Mouse (Mus musculus) myocyte (in vitro differentiated cells): ENCODE results near the gene Myom1.

Source experiments
- E2F4 ChIP-seq: IDR thresholded peaks from one replicate; pipeline ENCODE4 v1.6.1; 2011; ENCODE audit warnings: mild to moderate bottlenecking, control low read depth, moderate library complexity; ENCODE audit not compliant: insufficient read depth
- MYOG ChIP-seq, 3 experiments: IDR thresholded peaks; one replicate each; pipeline ENCODE4 v1.6.1; 2011; ENCODE audit warnings: control low read depth in 2 of 3, low read depth in 2 of 3, mild to moderate bottlenecking in 2 of 3; ENCODE audit not compliant: insufficient read length in 2 of 3, control insufficient read depth in 1 of 3, insufficient read depth in 1 of 3
- POLR2A ChIP-seq: IDR thresholded peaks from one replicate; pipeline ENCODE4 v1.6.1; 2011; ENCODE audit warnings: low read depth, mild to moderate bottlenecking, control low read depth, moderate library complexity; ENCODE audit not compliant: insufficient read length
- POLR2AphosphoS2 ChIP-seq: IDR thresholded peaks from one replicate; pipeline ENCODE4 v1.6.1; 2011; ENCODE audit warnings: low read depth, control low read depth; ENCODE audit not compliant: insufficient read length
- SRF ChIP-seq: IDR thresholded peaks from one replicate; pipeline ENCODE4 v1.6.1; 2011; ENCODE audit warnings: low read depth; ENCODE audit not compliant: control insufficient read depth, insufficient read length

DNA sequence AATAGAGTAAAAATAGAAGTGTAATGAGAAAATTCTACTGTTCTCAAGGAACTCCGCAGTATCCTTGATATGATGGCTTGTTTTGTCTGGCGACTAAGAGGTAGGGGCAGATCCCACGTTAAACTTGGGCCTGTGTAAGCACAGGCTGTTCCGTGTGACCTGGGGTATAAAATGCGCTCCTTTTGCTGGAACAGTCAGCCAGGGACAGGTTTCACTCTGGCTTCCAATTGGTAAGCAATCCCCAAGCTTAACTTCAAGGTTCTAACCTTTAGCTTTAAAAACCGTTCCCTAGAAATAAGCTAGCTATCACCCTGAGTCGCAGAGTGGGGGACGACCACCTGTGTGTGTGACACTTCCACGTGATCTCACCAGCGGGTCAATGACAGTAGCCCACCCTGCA, 30.3 kb downstream of the Myom1 start:
- TF ChIP-seq POLR2AphosphoS2 (no peak), SRF (no peak), POLR2A (no peak), E2F4 (no peak), MYOG (IDR thresholded peaks at IDR 0.05; ENCODE audit: control insufficient read depth in 1 of 3, insufficient read depth in 1 of 3, insufficient read length in 2 of 3, low read depth in 2 of 3) (no peak)
